Mouse (Mus musculus): Measurements from ENCODE around the gene Gm47841. TPM values are rescaled to one million over a fixed set of nuclear protein-coding genes. Genes with fewer than 3 reads are reported as not detected.
A peak's percentile ranks its signal among the peaks of the same experiment; 100 is the strongest.

The Gm47841 gene
- total RNA-seq, 4 experiments from 2014 or later = 0.25 TPM; not detected in 3

GRCm38 (mm10) chr15:101075150-101075549 is 28.0 kb upstream of the Gm47841 start:
- DNase-seq (ENCODE audit: low spot score) = no peak

- DNase-seq (ENCODE audit: low spot score) = no peak
Observed at GRCm38 (mm10) chr15:101074067-101074466, 26.9 kb upstream of the Gm47841 start.

GRCm38 (mm10) chr15:101072736-101073135 is 25.5 kb upstream of the Gm47841 start:
- no peak for DNase-seq (ENCODE audit: low spot score)

GRCm38 (mm10) chr15:101070762-101071161 is 23.6 kb upstream of the Gm47841 start:
- DNase-seq (ENCODE audit: low spot score) = no peak

DNA sequence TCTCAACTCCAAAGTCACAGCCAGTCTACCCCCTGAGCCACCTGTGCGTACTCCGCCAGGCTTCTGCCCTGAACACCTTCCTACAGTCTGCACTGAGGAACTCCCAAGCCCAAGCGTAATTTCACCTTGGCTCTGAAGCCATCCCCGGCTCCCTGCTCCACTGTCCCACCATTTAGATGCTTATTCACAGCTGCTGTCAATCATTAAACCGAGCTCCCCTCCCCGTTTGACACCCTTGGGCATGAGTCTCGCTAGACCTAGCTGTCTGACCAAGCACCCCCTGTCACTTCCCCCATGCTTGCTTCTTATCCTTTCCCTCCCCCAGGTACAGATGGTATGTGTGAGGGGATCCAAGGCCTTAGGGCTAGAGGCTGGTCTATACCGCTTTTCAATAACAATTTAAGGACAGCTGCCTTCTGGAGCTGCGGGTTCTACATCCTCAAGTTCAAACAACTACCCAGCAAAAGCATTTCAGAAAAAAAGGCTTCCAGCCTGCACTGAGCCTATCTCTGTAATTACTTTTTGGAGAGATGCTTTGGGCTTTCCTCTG is 22.5 kb upstream of the Gm47841 start:
- DNase-seq (ENCODE audit: low spot score) = no peak

DNA sequence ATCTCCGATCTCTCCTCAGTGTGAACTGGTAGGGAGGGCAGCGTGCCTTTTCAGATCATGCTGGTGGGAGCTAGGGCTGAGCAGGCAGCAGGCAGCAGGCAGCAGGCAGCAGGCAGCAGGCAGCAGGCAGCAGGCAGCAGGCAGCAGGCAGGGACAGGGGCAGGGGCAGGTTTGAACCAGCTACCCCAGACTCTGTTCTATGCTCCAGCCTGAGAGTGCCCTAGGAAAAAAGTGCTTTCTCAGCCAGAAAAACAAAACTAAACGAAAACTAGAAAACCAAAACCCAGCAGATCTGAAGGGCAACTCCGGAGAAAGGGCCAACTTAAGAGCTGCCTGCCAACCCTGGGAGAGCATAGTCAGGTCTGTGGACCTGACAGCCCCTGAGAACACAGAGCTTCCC is 21.5 kb upstream of the Gm47841 start:
- no peak for DNase-seq (ENCODE audit: low spot score)

GRCm38 (mm10) chr15:101068029-101068428 is 20.8 kb upstream of the Gm47841 start:
- peak; percentile 61 for DNase-seq (ENCODE audit: low spot score)

- DNase-seq (ENCODE audit: low spot score) = no peak
Observed at GRCm38 (mm10) chr15:101066920-101067696, 19.9 kb upstream of the Gm47841 start.

DNA sequence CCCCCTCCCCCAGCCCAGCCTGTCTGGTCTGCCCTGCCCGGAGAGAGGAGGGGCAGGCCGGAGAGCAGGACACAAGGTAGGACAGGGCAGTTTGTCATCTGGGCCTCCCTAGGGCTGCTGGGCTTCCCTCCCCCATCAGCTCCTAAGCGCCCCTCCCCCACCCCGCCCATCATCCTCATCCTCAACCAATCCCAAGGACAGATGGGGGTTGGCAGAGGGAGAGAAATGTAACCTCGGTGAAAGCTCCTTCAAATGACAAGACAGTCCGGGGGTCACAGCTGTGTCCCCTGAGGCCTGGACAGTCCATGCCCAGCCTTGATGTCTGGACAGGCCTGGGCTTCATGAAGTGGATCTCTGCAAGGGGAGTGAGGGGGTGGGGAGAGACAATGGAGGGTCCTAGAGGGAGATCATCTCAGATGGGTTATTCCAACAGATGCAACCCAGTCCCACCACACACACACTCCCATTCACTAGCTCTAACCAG is 19.2 kb upstream of the Gm47841 start:
- no peak for DNase-seq (ENCODE audit: low spot score)

DNA sequence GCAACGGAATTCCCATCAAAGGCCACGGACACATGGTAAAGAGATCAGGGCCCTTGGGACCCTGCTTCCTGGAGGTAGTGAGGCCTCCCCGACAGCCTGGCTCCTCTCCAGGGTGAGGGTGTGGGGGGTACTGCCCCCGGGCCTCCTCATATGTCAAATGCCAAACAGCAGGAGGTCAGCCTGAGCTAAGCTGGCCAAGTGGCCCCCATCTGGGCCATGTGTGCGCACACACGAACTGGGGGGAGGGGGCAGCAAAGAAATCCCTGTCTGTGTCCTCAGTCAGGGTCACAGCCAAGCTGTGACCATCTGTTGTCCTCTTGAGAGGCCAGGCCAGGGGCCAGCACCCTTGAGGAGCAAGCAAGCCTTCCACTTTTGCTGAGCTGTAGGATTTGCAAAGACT is 17.9 kb upstream of the Gm47841 start:
- DNase-seq (ENCODE audit: low spot score) = no peak

DNA sequence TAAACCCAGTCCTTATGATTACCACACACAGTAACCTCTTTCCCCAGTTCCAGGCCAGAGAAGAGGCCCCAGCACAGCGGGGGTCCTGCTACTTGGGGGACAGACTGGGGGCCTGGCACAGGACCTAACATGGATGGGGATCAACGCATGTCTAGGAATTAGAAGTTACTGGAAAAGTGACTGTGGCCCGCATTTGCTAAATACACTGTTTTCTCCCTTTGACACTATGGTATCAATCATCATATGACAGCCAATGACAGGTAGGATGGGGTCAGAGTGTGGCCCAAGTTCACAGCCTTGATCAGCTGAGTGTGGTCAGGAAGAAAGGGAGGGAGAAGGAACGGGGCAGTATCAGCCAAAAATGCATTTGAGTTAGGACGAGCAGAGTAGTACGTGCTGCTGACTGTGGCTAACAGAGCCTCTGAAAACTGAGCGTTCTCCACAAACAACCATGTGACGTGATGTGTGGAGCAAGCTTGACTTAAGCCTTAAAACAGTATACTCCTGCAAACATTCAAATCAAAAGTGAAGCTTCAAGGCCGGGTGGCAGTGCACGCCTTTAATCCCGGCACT is 13.2 kb upstream of the Gm47841 start:
- DNase-seq (ENCODE audit: low spot score) = no peak

DNA sequence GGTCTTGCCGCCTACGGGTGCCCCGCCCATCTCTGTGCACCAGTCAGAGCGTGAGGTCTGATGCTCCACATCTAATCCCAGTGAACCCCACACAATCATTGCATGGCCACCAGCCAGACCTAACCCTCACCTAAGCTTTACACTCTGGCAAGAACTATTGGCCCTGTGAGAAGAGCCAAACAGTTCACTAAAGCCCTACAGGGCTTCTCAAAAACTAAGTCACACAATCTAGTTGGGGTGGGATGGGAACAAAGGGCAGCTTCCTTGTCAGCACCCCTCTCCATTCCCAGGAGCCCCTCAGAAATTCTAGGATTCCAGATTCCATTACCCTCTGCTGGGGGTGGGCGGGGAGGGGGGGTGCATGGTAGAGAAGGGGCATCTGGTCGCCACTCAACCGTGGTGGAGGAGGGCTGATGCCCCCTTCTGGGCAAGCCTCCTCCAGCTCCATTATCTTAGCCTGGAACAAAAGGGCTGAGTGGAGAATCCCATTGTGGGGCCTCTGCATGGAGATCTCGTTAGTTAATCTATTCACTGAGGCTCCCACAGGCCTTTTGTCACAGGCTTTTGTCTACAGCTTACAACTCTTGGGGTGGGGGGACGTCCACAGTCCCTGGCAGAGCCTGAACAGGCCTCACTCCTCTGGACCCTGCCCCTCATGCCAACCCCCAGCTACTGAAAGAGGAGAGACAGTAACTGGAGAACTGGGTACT is 12.5 kb upstream of the Gm47841 start:
- no peak for DNase-seq (ENCODE audit: low spot score)

- DNase-seq (ENCODE audit: low spot score) = no peak
Observed at GRCm38 (mm10) chr15:101056225-101056624, 9.0 kb upstream of the Gm47841 start.

DNA sequence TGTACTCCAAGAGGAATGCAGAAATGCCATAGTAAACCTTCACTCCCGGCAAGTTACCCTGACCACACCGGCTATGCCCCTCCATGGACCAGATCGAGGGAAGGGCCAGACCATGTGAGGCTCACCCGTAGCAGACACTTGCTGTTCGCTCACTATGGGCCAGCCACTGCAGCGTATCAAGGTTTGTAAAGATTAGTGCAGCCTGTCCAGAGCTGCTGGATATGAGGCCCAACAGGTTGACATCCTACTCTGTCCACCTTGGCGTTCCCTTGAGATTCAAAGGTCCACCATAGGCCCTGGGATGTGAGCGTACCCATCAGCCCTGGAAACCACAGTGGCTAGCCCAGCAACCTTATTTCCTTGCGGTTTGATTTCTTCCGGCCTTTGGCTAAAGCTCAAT is 7.3 kb upstream of the Gm47841 start:
- no peak for DNase-seq (ENCODE audit: low spot score)

DNA sequence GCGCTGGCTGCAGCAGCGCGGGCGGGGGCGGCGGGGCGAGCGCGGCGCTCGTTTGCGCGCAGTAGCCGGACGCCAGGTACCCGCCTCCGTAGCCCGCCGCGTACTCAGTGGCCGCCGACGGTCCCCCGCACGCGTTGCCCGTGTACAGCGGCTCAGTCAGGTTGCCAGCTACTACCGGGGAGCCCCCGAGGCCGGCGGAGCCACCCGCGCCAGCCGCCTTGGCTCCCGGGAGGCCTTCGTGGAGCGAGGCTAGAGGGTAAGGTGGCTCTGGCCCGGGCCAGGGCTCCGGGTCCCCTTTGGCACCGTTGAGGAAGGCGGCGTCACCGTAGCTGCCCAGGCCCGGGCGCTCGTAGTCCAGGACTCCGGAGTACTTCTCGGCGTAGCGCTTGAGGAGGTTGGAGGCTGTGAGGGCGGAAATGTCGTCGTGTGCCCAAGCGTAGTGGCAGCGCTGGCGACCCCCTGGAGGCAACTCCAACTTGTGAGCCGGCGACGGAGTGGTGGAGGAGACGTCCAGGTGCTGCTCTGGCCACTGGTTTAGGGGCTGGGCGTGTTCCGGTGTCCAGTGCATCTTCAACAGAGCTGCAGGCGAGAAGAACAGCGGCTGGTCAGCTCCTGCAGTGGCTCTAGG is 6.7 kb upstream of the Gm47841 start:
- DNase-seq (ENCODE audit: low spot score) = no peak

GRCm38 (mm10) chr15:101052560-101053501 is 5.6 kb upstream of the Gm47841 start:
- no peak for DNase-seq (ENCODE audit: low spot score)

GRCm38 (mm10) chr15:101051869-101052268 is 4.7 kb upstream of the Gm47841 start:
- DNase-seq (ENCODE audit: low spot score) = no peak

GRCm38 (mm10) chr15:101048338-101048896 is 1.2 kb upstream of the Gm47841 start:
- no peak for DNase-seq (ENCODE audit: low spot score)

GRCm38 (mm10) chr15:101046527-101047193 is 537 bp downstream of the Gm47841 start:
- DNase-seq (ENCODE audit: low spot score) = no peak

GRCm38 (mm10) chr15:101046039-101046526 is 1.1 kb downstream of the Gm47841 start:
- no peak for DNase-seq (ENCODE audit: low spot score)
